Mouse (Mus musculus) c-Kit-positive CD71-positive TER-119-negative erythroid progenitor cells, embryonic 14.5 days (primary cell): ENCODE results near the gene Tnxb.
A peak's percentile ranks its signal among the peaks of the same experiment; 100 is the strongest.

Experiments used
- DNase-seq: peaks from one replicate; pipeline ENCODE4 v3.0.0-alpha.2; 2013; ENCODE audit warnings: low read depth

The Tnxb gene

DNA sequence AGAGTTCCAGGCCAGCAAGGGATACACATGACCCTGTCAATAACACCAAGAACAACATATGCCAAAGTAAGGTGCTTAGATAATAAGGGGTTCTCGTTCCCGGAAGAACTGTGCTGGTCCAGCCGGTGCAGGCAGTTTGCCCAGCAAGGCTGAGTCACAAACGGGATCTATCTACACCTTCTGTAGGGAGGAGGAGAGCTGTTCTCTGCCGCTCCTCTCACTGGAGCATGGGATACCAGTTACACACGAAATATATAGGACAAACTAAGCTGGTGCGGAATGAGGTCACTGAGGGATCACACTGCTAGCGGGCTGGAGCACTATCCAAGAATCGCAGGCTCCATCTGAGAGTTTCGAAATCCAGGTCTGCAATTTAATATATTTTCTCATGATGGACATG, 26.4 kb upstream of the Tnxb start:
- no peak for DNase-seq

DNA sequence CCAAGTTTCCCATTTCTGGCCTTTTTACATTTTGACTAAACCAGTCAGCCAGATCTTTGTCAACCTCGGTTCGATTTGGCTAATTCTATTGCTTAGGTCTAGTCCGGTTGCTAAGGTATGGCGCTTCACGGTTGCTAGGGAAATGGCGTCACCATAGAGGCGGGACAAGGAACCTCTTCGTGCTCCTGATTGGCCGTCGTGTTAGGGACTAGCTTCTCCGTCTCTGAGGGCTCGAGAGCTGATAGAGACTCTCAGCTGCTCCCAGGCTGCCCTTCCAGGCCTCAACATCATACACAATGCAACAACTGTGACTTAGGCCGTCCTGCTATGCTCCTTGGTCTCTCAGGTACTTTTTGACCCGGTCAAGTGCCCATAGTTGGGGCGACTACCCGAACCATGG, 25.7 kb upstream of the Tnxb start, which contains the start of gene Fkbpl:
TSS of gene Fkbpl (plus strand) at position 157 of the 400 bp plus-strand sequence.
- peak; percentile 98 for DNase-seq

DNA sequence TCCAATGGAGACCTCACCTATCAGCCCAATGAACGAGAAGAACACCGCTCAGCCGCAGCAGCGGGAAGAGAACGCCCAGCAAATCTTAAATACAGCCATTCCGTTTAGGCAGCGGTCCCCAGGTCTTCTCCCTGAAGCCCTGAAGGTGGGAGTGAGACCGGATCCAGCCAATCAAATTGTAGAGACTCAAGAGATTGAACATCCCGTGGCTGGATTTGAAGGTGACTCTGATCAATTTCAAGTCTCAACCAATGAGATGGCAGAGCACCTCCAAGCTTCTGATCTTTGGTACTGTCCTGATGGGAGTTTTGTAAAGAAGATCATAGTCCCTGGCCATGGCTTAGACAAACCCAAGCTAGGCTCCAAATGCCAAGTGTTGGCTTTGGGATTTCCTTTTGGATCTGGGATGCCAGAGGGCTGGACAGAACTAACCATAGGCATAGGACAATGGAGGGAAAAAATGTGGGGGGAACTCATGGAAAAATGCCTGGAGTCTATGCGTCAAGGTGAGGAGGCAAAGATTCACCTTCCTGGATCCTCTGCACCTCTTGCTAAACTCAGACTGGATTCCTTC, 25.0 kb upstream of the Tnxb start:
- DNase-seq, result no peak

DNA sequence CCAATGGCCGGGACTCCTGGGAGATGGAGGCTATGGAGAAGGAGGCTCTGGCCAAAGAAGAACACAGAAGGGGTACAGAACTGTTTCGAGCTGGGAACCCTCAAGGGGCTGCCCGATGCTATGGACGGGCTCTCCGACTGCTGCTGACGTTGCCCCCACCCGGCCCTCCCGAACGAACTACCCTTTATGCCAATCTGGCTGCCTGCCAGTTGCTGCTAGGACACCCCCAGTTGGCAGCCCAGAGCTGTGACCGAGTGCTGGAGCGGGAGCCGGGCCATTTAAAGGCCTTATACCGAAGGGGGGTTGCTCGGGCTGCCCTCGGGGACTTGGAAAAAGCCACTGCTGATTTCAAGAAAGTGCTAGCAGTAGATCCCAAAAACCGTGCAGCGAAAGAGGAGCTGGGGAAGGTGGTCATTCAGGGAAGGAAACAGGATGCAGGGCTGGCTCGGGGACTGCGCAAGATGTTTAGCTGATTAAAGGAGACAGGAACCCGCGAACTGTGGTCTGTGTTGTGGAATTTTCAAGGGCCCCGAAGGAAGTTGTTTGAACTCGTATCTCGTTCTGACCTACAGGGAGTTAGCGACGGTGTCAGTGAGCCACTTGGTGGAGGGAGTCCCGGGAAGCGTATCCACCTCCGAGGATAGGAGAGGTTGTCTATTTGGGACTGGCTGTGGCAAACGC, 24.4 kb upstream of the Tnxb start:
- no peak for DNase-seq

DNA sequence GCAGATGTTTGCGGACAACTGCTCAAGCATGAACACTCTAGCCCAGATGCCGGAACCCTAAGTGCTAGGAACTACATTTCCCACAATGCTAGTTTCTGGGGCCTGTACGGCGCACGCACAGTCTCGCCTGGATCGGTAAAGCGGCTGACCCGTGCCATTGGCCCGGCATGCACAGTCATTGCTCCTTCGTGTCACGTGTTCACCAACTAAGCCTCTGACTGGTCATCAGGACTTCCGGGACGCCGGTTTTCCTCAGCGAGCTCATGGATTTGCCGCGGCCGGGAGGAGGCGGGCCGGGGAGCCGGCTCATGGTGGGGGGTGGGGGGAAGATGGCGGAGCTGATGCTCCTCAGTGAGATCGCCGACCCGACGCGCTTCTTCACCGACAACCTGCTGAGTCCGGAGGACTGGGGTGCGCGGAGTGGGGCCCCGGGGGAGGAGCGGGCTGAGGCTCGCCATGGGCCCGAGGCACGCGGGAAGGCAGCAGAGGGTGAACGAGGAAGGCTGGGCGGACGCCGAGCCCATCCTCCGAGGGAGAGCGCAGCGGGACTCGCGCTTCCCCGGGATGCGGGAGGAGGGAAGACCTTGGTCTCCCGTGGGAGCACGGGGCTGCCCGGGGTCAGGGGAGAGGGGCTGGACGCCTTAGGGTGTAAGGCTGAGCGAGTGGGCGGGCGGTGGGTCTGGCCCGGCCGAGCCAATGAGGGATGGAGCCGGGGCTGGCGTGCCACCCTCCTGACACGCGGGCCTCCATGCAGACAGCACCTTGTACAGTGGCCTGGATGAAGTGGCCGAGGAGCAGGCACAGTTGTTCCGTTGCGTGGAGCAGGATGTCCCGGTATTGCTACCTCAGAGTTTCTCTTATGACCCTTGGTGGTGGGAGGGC, 23.2 kb upstream of the Tnxb start, which contains the start of gene Atf6b:
TSS of gene Atf6b (plus strand) at position 241 of the 882 bp plus-strand sequence.
- DNase-seq, result peak; percentile 95

DNA sequence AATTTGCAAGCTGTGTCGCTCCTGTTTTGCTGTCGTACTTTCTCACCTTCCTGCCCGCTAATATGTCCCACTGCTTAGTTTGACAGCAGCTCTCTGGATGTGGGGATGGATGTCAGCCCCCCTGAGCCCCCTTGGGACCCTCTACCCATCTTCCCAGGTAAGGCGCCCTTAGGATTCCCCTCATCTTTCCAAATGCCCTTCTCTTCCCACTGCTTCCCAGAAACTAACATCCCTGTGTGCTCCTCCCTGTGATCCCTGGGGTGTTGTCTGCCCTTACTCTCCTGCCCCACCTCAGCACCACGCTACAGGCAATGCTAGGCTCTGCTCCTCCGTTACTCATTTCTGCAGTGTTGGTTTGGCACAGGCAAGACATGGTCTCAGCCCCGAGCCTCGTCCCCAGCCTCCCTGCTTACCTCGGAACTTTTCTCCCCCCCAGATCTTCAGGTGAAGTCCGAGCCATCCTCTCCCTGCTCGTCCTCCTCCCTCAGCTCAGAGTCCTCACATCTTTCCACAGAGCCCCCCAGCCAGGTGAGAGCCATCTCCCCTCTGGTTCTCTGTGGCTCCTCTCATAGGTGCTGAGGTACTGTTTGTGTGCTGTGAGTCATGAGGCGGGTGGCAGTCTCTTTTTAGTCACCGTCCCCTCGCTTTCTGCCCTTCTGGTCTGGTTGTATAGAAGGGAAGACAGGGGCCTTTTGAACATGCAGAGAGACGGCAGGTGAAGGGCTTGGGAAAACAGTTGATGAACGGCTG, 22.0 kb upstream of the Tnxb start:
- no peak for DNase-seq

DNA sequence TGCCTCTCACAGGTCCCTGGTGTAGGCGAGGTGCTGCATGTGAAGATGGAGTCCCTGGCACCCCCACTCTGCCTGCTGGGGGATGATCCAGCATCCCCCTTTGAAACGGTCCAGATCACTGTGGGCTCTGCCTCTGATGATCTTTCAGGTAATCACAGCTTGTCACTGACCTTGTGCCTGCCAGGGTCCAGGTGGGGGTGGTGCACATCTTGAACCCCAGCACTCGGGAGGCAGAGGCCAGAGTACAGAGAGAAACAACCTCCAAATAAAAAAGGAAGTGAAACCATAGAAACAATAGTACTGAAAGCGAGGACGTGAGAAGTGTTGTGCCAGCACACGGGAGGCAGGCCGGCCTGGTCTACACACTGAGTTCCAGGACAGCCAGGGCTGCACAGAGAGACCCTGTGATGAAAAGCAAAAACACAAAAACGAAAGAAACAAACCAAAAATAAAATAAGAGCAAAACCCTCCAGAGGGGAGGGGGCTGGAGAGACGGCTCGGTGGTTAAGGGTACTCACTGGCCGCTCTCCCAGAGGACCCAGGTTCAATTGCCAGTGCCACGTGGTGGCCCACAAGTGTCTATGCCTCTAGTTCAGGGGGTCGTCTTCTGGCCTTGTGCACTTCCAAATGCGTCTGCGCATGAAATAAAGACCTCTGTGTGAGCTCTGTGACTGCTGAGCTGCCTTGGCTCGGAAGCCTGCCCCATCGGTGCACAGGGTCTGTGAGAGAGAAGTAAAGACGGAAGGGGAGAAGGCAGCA, 21.1 kb upstream of the Tnxb start:
- no peak for DNase-seq

DNA sequence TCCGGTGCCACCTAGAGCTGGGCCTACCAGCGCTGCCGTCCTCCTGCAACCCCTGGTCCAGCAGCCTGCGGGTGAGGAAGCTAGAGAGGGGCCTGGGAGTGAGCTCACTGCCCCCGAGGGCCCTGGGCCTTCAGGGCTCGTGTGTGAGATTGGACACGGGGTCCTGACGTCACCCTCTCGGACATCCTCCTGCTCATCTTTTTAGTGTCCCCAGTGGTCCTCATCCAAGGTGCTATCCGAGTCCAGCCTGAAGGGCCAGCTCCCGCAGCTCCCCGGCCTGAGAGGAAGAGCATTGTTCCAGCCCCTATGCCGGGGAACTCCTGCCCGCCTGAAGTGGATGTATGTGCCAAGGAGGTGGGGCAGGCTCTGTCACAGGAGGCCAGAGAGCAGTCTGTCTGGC, 19.6 kb upstream of the Tnxb start:
- no peak for DNase-seq

DNA sequence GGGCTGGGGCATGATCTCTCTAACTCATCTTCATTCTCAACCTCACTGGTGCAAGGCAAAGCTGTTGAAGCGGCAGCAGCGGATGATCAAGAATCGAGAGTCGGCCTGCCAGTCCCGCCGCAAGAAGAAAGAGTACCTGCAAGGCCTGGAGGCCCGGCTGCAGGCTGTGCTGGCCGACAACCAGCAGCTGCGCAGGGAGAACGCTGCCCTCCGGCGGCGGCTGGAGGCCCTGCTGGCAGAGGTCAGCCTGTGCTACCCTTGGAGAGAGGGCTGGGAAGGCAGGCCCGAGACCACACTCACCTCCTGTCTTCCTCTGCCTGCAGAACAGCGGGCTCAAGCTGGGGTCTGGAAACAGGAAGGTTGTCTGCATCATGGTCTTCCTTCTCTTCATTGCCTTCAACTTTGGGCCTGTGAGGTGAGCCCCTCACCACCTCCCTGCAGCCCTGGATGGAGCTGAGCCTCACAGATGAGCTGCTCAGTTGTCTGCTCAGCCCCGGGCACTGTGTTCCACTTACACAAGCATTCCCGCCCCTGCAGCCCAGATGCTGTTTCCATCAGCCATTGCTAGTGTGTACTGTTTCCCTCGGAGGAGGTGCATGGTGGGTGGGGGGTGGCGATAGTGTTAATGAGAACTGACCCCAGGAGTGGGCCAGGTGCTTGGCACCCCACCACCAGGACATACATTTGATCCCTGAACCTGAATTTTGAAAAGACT, 18.7 kb upstream of the Tnxb start:
- DNase-seq, result no peak

DNA sequence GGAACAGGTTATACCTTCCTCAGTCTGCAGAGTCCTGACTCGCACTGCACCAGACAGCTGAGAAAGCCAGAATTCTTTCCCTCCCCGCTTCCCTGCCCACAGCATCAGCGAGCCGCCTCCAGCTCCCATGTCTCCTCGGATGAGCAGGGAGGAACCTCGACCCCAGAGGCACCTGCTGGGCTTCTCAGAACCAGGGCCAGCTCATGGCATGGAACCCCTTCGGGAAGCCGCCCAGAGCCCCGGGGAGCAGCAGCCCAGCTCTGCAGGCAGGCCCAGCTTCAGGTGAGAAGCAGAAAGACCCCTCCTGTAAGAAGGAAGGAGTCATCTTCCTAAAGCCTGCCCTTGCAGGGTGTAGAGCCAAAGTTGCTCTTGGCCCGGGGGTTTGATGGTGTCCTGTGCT, 17.8 kb upstream of the Tnxb start:
- DNase-seq, result no peak

DNA sequence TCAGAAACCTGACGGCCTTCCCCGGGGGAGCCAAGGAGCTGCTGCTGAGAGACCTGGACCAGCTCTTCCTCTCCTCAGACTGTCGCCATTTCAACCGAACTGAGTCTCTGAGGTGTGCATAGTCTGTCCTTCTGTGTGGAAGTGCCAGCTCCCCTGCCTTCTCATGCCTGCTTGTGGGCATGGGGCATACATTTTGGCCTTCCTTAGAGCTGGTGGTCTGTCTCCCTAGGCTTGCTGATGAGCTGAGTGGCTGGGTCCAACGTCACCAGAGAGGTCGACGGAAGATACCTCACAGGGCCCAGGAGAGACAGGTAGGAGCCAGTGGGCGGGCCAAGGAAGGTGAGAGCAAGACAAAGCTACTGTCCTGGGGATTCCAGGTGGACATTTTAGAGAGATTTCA, 17.4 kb upstream of the Tnxb start:
- DNase-seq, result no peak

DNA sequence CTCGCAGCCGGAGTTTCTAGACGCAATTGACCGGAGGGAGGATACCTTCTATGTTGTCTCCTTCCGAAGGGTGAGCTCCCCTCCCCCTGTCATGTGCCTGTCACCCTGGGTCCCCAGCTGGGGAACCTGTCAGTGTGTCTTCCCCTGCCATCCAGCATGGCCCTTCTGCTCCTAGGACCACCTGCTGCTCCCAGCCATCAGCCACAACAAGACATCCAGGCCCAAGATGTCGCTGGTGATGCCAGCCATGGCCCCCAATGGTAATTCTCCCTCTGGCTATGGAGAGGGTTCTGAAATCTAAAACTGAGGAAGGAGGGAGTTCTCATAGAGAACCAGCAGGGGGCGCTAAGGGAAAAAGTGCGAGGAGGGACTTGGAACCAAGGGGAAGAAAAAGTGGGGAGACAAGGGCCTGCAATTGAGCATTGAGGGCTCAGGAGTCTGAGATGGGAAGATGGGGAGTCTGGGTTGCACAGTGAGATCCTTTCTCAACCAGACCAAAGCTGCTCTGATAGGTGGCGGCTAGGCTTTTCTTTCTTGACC, 16.5 kb upstream of the Tnxb start:
- peak; percentile 54 for DNase-seq

DNA sequence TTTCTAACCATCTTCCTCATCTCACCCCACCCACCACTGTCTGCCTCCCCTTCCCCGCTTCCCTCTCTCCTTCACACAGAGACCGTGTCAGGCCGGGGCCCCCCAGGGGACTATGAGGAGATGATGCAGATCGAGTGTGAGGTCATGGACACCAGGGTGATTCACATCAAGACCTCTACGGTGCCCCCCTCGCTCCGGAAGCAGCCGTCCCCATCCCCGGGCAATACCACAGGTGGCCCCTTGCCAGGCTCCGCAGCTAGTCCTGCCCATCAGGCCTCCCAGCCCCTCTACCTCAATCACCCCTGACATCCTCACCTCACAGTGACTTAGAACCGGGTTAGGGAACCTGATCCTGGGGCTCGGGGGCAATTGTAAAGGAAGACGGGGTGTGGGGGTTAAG, 15.9 kb upstream of the Tnxb start:
- DNase-seq, result no peak

DNA sequence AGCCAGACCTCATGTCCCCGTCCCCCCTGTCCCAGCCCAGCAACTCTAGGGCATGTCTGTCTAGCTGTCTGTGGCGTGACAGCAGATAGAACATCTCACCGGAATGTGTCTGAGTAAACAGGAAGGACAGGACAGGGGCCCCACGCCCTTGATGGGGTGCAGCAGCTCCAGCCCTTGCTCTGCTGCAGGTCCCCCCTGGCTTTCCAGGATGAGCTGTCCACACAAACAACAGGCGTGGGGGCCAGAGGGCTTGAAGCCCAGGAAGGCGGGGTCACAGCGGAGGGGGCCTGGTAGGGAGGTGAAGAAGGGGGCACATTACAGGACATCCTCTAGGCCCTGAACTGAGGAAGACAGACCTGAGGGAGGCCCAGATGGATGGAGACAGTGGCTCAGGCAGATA, 15.2 kb upstream of the Tnxb start:
- DNase-seq, result no peak

DNA sequence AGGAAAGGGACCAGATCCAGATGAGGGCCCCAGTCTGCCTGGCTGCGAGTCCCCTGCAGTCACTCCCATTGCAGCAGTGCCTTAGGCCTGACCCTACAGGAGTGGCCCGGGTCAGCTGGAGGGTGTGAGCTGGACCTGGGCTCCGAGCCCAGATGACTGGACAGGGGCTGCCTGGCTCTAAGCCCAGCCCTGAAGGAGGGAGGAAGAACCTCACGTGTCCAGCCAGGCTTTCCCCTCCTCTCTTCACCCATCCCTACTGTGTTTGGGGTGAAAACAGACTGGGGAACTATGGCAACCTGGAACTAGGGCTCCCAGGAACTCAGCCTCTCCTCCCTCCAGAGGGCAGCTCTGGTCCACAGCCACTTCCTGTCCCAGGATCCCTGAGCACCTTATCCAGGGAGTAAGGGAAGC, 14.7 kb upstream of the Tnxb start:
- DNase-seq, result no peak

DNA sequence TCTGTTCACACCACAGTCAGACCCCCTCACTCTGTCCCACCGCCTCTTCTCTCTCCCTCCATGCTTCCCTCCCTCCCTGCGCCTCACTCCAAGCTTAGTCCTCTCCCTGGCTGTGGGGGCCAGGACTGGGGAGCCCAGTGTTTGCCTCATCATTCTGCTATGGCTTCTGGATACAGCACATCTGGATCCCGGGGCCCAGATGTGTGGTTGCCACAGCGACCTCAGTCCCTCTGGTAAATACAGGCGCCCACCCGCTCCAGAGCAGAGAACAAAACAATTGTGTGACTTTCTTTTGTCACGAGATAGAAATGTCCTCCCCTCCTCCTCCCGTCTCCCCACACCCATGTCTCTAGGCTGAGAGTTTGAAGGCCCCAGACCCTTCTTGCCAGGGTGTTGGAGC, 13.7 kb upstream of the Tnxb start:
- no peak for DNase-seq

DNA sequence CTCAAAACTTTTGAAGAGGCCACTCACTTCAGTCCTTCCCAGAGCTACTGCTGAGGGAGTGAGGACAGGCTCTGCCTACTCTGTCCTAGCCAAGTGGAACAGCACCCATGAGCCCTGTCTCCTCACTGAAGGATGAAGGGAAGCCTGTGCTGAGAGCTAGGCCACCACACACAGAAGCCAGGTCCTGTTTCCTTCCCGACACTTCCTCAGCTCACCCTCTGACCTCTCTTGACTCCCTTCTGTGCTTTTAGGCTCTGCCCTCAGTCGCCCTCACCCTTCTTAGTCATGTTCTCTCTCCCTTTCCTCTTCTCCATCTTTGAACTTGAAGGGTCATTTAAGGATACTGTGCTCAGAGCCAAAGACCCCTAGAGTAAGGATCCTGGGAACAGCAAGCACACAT, 13.1 kb upstream of the Tnxb start:
- DNase-seq, result no peak

DNA sequence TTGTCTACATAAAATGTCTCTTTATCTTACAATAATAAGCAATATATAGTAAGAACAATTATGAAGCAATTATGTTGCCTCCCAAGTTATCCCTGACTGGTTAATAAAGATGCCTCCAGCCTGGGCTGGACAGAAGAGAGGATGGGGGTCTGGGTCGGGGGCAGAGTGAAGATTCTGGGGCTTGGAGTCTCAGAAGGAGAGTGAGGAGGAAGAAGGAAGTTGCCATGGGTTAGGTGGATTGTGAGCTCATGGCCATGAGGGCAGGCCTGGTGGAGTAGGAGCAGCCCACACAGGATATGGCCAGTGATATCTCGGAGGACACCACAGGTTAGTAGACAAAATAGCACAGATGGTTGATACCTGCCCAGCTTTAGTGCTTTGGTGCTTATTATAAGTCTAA, 12.2 kb upstream of the Tnxb start:
- DNase-seq, result no peak

DNA sequence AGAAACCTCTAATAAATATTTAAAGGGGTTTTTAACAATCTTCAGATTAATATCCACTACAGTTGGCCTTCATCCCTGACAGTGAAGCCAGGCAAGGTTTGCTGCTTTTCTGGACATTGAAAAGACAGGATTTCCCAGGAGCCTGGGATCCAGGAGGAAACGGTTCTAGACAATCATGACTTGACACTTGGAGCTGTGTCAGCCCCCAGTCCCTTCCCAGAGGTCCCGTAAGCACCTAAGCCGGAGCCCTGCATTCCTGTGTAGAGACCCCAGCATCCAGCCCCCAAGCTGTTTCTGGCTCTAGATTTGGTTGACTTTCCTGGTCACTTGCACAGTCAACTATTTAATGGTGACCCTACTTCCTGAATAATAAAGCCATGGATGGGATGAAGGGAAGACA, 11.7 kb upstream of the Tnxb start:
- DNase-seq, result no peak

DNA sequence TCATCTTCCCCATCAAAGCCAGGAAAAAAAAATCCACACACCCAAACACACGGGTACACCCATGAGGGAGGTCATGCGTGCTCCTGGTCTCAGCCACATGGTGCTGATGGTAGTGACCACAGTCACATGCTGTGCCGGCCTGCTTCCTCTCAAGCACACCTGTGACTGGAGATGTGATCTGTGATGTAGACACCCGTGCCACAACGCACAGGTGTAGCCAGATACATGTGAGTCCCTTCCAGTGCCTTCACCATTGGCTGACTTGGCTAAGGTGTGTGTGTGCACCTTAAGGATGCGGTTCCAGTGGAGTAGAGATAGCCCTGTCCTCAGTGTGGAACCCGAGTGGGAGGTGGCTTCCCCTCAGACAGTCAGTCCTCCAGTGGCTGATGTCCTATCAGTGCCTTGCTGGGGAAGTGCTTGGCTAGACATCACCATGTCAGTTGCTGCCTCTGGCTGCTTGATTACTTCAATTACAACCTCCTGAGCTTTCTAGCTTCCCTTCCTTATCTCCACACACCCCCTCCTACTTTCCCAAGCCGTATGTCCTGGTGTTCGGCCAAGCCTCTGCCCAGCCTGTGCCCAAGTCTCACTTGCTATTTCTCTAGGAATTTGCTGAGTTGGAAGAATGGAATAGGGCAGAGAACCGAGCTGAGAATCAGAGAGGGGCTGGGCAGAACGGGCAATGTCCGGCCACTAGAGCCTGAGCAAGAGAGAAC, 11.0 kb upstream of the Tnxb start:
- DNase-seq, result no peak
